Comparison of ENCODE assay signal across 28 mouse cellular contexts in genomic region chr12:44304012-44304411, GRCm38 (mm10). TPM values are rescaled to one million over a fixed set of nuclear protein-coding genes. Genes with fewer than 3 reads are reported as not detected.
"Had no signal": no experiment of that assay in that cellular context is flagged by ENCODE, and none has a peak within 500 bp of the region (broad histone marks: within the 10 kb centered on the region; RNA-seq: fewer than 3 reads in every experiment).

No protein-coding gene starts in this region.

- H3K27ac ChIP-seq: embryonic facial prominence, embryonic 10.5 days; embryonic facial prominence, embryonic 12.5 days; embryonic facial prominence, embryonic 13.5 days; embryonic facial prominence, embryonic 15.5 days; forebrain, embryonic 10.5 days; forebrain, embryonic 12.5 days; forebrain, embryonic 13.5 days; forebrain, embryonic 15.5 days; gastrocnemius, adult 2 months; heart, adult 2 months; heart, embryonic 10.5 days had no signal

- H3K27me3 ChIP-seq: embryonic facial prominence, embryonic 12.5 days; embryonic facial prominence, embryonic 13.5 days; embryonic facial prominence, embryonic 15.5 days; forebrain, embryonic 12.5 days; forebrain, embryonic 13.5 days; forebrain, embryonic 15.5 days had no signal

- H3K9me3 ChIP-seq: embryonic facial prominence, embryonic 10.5 days; embryonic facial prominence, embryonic 12.5 days; embryonic facial prominence, embryonic 13.5 days; embryonic facial prominence, embryonic 15.5 days; forebrain, embryonic 10.5 days; forebrain, embryonic 12.5 days; forebrain, embryonic 13.5 days; forebrain, embryonic 15.5 days; heart, embryonic 10.5 days had no signal

- H3K4me3 ChIP-seq: embryonic facial prominence, embryonic 10.5 days; embryonic facial prominence, embryonic 12.5 days; embryonic facial prominence, embryonic 13.5 days; embryonic facial prominence, embryonic 15.5 days; erythroblast, embryonic 14.5 days; forebrain, embryonic 10.5 days; forebrain, embryonic 12.5 days; forebrain, embryonic 13.5 days; forebrain, embryonic 15.5 days; gastrocnemius, adult 2 months; heart, adult 2 months; heart, embryonic 10.5 days had no signal

- H3K9ac ChIP-seq: embryonic facial prominence, embryonic 12.5 days; embryonic facial prominence, embryonic 13.5 days; embryonic facial prominence, embryonic 15.5 days; forebrain, embryonic 12.5 days; forebrain, embryonic 13.5 days; forebrain, embryonic 15.5 days; forebrain, postnatal 0 days had no signal

- ATAC-seq: forebrain, embryonic 13.5 days; forebrain, embryonic 14.5 days; forebrain, embryonic 15.5 days; forebrain, embryonic 16.5 days; forebrain, postnatal 0 days had no signal

- DNase-seq: cerebellum, adult 9-11 months; cerebellum, postnatal 10 days; cerebellum, postnatal 14 days; cerebellum, postnatal 25 days; cerebellum, postnatal 36 days; embryo, embryonic 11 days; forebrain, postnatal 0 days; gastrocnemius, adult 2 months; gastrocnemius, postnatal 10 days; gastrocnemius, postnatal 14 days; gastrocnemius, postnatal 25 days; gastrocnemius, postnatal 36 days; heart, adult 11 months; heart, adult 18-20 months; heart, adult 2 months had no signal

- H3K4me2 ChIP-seq: embryonic facial prominence, embryonic 12.5 days; embryonic facial prominence, embryonic 13.5 days; embryonic facial prominence, embryonic 15.5 days; forebrain, embryonic 12.5 days; forebrain, embryonic 13.5 days; forebrain, embryonic 15.5 days; heart, embryonic 11.5 days had no signal

- H3K4me1 ChIP-seq: embryonic facial prominence, embryonic 10.5 days; embryonic facial prominence, embryonic 12.5 days; embryonic facial prominence, embryonic 13.5 days; embryonic facial prominence, embryonic 15.5 days; forebrain, embryonic 12.5 days; forebrain, embryonic 13.5 days; forebrain, embryonic 15.5 days had no signal

RNA-seq across cellular contexts. Expression of gene Nrcam, which starts 24.7 kb away (rescaled TPM):
- polyA plus RNA-seq: erythroblast, embryonic 14.5 days had no signal
